Mouse (Mus musculus): ENCODE measurements around the gene Stat6. TPM values are rescaled to one million over a fixed set of nuclear protein-coding genes. Genes with fewer than 3 reads are reported as not detected.

Stat6 gene
- polyA plus RNA-seq, 1 experiment from 2014 or later, result 27.0 TPM

GRCm38 (mm10) chr10:127640421-127640820 is 2.4 kb upstream of the Stat6 start:
- H3K9ac ChIP-seq (ENCODE audit: low read depth, low read length), result no peak overlapping the region
- no peak for DNase-seq (ENCODE audit: low spot score)
- no peak overlapping the region for H3K27ac ChIP-seq
- H3K4me1 ChIP-seq (replicated peaks; ENCODE audit: insufficient read depth, low read length), result peaks cover 17% of the 10 kb centered on the region; the same call in 1 of the 2 replicates
- no peaks in the 10 kb centered on the region for H3K27me3 ChIP-seq (ENCODE audit: insufficient read depth, low read length)
- no peaks in the 10 kb centered on the region for H3K9me3 ChIP-seq (replicated peaks; ENCODE audit: low read length)
- TF ChIP-seq CTCF (IDR thresholded peaks at IDR 0.05; ENCODE audit: low read depth), result no peak
- no peak overlapping the region for H3K4me2 ChIP-seq (ENCODE audit: low read length)
- ATAC-seq (replicated peaks; ENCODE audit: low FRiP score, low read depth), result no peak
- 69% methylated on average over 5 of the region's 5 CpGs for WGBS
- no peak overlapping the region for H3K4me3 ChIP-seq (replicated peaks; ENCODE audit: low read depth, low read length)
- H3K36me3 ChIP-seq (ENCODE audit: insufficient read depth, low read length), result no peaks in the 10 kb centered on the region

- ATAC-seq (replicated peaks; ENCODE audit: low FRiP score, low read depth), result peak; percentile 57
- peak; percentile 93 for DNase-seq (ENCODE audit: low spot score)
- peak overlapping the region; percentile 94 for H3K27ac ChIP-seq
- no peaks in the 10 kb centered on the region for H3K36me3 ChIP-seq (ENCODE audit: insufficient read depth, low read length)
- peak overlapping the region; percentile 62 for H3K9ac ChIP-seq (ENCODE audit: low read depth, low read length)
- no peaks in the 10 kb centered on the region for H3K27me3 ChIP-seq (ENCODE audit: insufficient read depth, low read length)
- H3K4me1 ChIP-seq (replicated peaks; ENCODE audit: insufficient read depth, low read length), result peaks cover 17% of the 10 kb centered on the region; the same call in 1 of the 2 replicates
- H3K4me3 ChIP-seq (replicated peaks; ENCODE audit: low read depth, low read length), result peak overlapping the region; percentile 59
- peak; percentile 96 for TF ChIP-seq CTCF (IDR thresholded peaks at IDR 0.05; ENCODE audit: low read depth)
- H3K4me2 ChIP-seq (ENCODE audit: low read length), result peak overlapping the region; percentile 61
- 6% methylated on average over 19 of the region's 19 CpGs for WGBS
- no peaks in the 10 kb centered on the region for H3K9me3 ChIP-seq (replicated peaks; ENCODE audit: low read length)
Observed at GRCm38 (mm10) chr10:127641861-127642771, 670 bp upstream of the Stat6 start.

GRCm38 (mm10) chr10:127643553-127644238 is 910 bp downstream of the Stat6 start:
- WGBS, result 0% methylated on average over 25 of the region's 25 CpGs

DNA sequence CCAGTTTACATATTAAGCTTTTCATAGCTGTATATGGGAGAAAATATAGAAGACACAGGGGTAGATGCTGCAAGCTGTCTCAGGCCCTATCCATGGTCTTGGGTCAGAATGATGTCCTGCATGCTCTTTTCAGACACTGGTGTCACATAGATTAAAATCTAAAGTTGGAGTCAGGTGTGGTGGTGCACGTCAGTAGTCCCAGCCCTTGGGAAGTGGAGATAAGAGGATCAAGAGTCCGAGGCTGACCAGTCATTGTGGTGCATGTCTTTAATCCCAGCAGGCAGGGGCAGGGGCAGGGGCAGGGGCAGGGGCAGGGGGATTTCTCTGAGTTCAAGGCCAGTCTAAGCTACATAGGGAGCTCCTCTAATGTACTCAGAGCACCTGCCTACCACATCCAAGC is 3.0 kb downstream of the Stat6 start:
- Histone ChIP-seq H3K4me2 (ENCODE audit: low read length) (no peak overlapping the region), H3K36me3 (ENCODE audit: insufficient read depth, low read length) (peaks cover 12% of the 10 kb centered on the region; the same call in 1 of the 2 replicates), H3K4me3 (replicated peaks; ENCODE audit: low read depth, low read length) (no peak overlapping the region), H3K9ac (ENCODE audit: low read depth, low read length) (no peak overlapping the region), H3K9me3 (replicated peaks; ENCODE audit: low read length) (no peaks in the 10 kb centered on the region), H3K4me1 (replicated peaks; ENCODE audit: insufficient read depth, low read length) (peaks cover 17% of the 10 kb centered on the region; the same call in 1 of the 2 replicates), H3K27me3 (ENCODE audit: insufficient read depth, low read length) (no peaks in the 10 kb centered on the region), H3K27ac (no peak overlapping the region)
- TF ChIP-seq CTCF (IDR thresholded peaks at IDR 0.05; ENCODE audit: low read depth), result no peak
- DNase-seq (ENCODE audit: low spot score) (no peak), ATAC-seq (replicated peaks; ENCODE audit: low FRiP score, low read depth) (no peak)
- WGBS, result 69% methylated on average over 2 of the region's 2 CpGs

More at GRCm38 (mm10) chr10:127643553-127644238, 910 bp downstream of the Stat6 start:
- Histone ChIP-seq H3K4me3 (replicated peaks; ENCODE audit: low read depth, low read length) (peak overlapping the region; percentile 59), H3K9me3 (replicated peaks; ENCODE audit: low read length) (no peaks in the 10 kb centered on the region), H3K9ac (ENCODE audit: low read depth, low read length) (peak overlapping the region; percentile 62), H3K27me3 (ENCODE audit: insufficient read depth, low read length) (no peaks in the 10 kb centered on the region), H3K36me3 (ENCODE audit: insufficient read depth, low read length) (peaks cover 7% of the 10 kb centered on the region; the same call in 1 of the 2 replicates), H3K27ac (peak overlapping the region; percentile 94), H3K4me2 (ENCODE audit: low read length) (peak overlapping the region; percentile 61), H3K4me1 (replicated peaks; ENCODE audit: insufficient read depth, low read length) (peaks cover 17% of the 10 kb centered on the region; the same call in 1 of the 2 replicates)
- peak; percentile 70 for ATAC-seq (replicated peaks; ENCODE audit: low FRiP score, low read depth)
- DNase-seq (ENCODE audit: low spot score), result peak; percentile 90
- TF ChIP-seq CTCF (IDR thresholded peaks at IDR 0.05; ENCODE audit: low read depth), result peak; percentile 10; the same call in 1 of the 2 replicates

DNA sequence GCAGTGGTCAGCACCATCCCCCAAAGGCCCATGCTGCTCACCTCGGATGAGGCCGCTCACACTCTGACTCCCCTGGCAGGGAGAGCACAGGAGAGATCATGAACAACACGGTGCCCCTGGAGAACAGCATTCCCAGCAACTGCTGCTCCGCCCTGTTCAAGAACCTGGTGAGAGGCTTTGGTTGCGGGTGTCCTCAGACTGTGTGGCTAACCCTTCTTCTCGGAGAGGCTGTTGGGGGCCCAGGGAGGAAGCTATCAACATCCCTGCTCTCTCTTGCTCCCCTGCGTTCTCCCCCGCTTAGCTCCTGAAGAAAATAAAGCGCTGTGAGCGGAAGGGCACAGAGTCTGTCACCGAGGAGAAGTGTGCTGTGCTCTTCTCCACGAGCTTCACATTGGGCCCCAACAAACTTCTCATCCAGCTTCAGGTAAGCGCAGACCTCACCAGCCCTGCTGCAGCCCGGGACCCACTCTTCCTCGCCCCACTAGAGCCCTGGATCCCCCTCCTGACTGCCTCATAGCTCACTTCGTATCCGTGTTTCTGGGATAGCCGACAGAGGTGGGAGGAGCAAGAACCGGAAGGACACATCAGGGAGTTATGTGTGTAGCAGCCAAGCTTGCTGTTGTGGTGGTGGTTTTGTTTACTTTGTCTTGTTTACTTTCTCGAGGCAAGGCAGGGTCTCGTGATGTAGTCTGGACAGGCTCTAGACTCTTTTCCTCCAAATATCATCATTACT is 10.3 kb downstream of the Stat6 start:
- ATAC-seq (replicated peaks; ENCODE audit: low FRiP score, low read depth), result peak; percentile 21; the same call in 1 of the 2 replicates
- Histone ChIP-seq H3K36me3 (ENCODE audit: insufficient read depth, low read length) (peaks cover 31% of the 10 kb centered on the region), H3K4me2 (ENCODE audit: low read length) (peak overlapping the region; percentile 14; the same call in 1 of the 2 replicates), H3K4me3 (replicated peaks; ENCODE audit: low read depth, low read length) (peak overlapping the region; percentile 8; the same call in 1 of the 2 replicates), H3K27me3 (ENCODE audit: insufficient read depth, low read length) (no peaks in the 10 kb centered on the region), H3K9ac (ENCODE audit: low read depth, low read length) (peak overlapping the region; percentile 41), H3K27ac (peak overlapping the region; percentile 76), H3K9me3 (replicated peaks; ENCODE audit: low read length) (no peaks in the 10 kb centered on the region), H3K4me1 (replicated peaks; ENCODE audit: insufficient read depth, low read length) (0 out of 2 replicates have a peak, but pooled peaks cover under 1% of the 10 kb centered on the region)
- WGBS, result 39% methylated on average over 21 of the region's 21 CpGs
- no peak for TF ChIP-seq CTCF (IDR thresholded peaks at IDR 0.05; ENCODE audit: low read depth)
- DNase-seq (ENCODE audit: low spot score), result peak; percentile 85

All from kidney, postnatal 0 days (tissue).